Mouse (Mus musculus) heart, adult 18-20 months (tissue): ENCODE measurements around the gene Cct2. TPM values are rescaled to one million over a fixed set of nuclear protein-coding genes. Genes with fewer than 3 reads are reported as not detected.

Experiments
- DNase-seq, 2 experiments: peaks; one replicate each; pipeline ENCODE4 v3.0.0; 2021 to 2022; ENCODE audit warnings: mixed read lengths in 1 of 2
- long read RNA-seq, 2 experiments: library from polyadenylated mRNA; stranded (forward); transcript quantifications; one replicate each; pipeline ENCODE4 v2.0.0; 2021
- total RNA-seq, 2 experiments: library from RNA; stranded (reverse); gene quantifications; 2 replicates each; pipeline ENCODE4 v1.2.3; 2021

Cct2 gene
- total RNA-seq: 100 to 1,000 TPM; 130 to 135 TPM
- long read RNA-seq, experiment 1, transcript Cct2-201 (16 exons, 1,959 nt): major isoform, 57 of 74 reads
- long read RNA-seq, experiment 1, partial matches to known transcripts: 8 of 74 reads
- long read RNA-seq, experiment 1, other reads (novel, unspliced or antisense): 9 of 74 reads
- long read RNA-seq, experiment 2, transcript Cct2-201 (16 exons, 1,959 nt): major isoform, 31 of 41 reads
- long read RNA-seq, experiment 2, partial matches to known transcripts: 7 of 41 reads
- long read RNA-seq, experiment 2, other reads (novel, unspliced or antisense): 3 of 41 reads

DNA sequence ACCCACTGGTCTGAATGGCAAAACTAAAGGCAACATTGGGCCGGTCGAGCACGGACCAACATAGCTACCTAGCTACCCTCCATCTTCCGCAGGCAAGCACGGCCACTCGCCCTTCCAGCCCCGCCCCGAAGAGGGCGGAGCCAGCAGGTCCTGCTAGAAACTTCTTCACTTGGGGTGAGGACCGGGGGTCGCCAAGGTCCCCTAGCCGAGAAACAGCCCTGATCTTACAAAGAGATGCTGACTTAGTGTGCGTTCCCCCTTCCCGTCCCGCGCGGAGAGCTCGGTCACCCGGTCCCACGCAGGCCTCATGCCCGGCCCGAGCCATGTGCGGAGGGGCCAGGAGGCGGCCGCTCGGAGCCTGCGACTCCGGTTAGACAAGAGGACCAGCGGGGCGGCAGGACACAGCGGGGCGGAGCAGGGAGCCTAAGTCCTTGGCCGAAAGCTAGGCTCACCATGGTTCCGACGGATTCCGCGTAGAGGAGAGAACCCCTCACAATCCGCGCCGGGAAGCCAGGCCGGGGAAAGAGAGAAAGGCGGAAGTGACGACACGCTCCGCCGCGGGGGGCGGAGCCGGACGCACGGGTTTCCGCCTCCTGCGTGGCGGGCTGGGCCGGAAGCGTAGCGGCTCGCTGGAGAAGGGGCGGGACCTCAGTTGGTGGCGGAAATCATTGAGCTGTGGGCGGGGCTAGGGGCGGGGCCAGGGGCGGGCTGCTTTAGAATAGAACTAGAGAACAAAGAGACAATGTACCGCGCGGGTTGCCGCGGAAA, at the start of gene Cct2:
Gene Cct2, minus strand, starts transcription at position 561 of the 768 bp plus-strand sequence.
- DNase-seq: peak; percentile 91 to 94

DNA sequence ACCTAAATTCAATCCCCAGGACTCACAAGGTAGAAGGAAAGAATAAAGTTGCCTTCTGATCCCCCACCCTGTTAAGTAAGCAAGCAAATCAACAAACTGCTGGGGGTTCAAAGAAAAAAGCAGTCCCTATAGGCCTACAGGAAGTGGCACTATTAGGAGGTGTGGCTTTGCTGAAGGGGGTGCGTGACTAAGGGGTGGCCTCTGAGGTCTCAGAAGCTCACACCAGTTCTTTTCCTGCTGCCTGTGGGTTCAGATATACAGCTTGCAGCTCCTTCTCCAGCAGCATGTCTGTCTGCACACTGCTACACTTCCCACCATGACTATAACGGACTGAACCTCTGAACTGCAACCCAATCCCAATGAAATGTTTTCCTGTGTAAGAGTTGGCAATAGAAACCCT, 48.9 kb upstream of the Cct2 start:
- DNase-seq: no peak

DNA sequence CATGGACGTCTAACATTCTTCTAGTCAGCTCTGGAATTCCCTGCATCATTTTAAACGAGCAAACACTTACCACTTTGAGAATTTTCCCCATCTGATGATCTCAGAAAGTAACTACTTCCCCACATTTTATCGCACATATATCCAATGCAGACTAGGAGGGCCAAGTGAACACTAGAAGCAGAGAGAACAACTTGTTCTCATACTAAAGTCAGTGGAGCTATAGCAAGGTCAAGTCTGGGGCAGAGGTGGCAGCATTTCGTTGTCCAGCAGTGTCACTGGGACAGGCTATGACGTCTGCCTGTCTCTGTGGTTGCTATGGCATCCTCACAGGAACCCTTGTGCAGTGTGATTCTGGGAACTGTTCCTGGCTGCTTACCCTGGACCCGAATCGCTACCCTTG, 47.8 kb upstream of the Cct2 start:
- DNase-seq: peak in 1 of 2 experiments; percentile 39

DNA sequence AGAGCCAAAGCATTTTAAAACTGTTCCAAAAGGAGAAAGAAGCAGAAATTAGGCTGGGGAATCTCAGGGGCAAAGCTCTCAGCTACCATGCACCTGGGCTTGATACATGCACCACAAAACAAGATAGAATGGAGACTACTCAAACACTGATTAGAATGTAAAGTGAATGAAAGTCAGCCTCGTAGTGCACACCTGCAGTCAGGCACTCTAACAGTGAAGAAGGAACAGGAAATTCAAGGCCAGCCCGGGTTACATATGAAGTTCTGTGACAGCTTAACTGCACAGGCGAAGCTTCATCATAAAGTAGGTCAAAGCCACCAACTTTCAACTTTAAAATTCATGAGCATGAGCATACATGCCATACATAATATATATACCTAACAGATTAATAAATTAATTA, 46.7 kb upstream of the Cct2 start:
- no peak for DNase-seq

DNA sequence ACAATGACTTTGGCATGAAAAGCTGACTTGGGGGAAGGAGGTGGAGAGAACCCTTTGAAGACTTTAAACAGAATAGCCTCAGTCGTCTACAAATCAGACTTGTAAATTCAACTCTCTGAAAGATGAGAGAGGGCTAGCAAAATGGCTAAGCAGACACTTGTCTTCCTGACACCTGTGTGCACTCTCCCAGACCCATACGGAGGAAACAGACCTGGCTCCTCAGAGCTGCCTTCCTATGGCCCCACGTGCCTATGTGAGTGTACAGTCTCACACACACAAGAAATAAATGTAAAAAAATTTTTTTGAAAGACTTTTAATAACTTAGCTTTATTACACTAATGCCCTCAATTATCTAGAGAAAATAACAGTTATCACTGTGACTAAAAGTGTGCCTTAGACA, 43.1 kb upstream of the Cct2 start:
- DNase-seq: no peak

DNA sequence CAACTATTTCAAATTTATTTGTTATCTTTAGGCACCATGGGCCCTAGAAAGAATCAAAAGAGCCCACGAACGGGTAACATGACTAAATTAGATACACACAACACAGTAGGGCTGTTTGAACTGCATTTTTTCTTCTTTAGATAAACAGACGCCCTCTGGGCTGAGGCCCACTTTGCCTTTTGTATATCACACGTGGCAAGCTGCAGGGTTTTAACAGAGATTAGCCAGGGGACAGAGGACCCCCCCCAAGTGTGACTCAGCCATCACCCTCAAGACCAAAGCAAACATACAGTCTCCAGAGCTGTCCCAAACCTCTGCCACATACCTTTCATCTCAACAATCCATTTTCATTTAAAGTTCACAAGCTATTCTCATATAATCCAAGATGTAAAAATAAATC, 42.6 kb upstream of the Cct2 start:
- DNase-seq: no peak

DNA sequence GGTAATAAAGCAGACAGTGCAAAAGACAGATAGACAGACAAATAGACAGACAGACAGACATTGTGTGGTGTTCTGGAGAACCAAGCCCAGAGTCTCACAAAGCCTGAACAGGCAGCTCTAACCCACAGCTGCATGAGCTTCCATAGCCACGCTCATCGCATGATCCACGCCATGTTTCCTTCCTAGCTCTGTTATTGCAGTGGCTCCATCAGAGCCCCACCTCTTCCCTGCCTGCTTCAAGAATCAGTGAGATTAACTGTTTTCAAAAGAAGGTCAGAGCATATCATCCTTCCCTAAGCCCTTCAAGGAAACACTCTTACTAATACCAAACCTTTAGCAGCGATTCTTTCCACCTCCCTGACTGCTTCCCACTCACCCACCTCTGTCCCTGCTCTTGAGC, 41.4 kb upstream of the Cct2 start:
- no peak for DNase-seq

DNA sequence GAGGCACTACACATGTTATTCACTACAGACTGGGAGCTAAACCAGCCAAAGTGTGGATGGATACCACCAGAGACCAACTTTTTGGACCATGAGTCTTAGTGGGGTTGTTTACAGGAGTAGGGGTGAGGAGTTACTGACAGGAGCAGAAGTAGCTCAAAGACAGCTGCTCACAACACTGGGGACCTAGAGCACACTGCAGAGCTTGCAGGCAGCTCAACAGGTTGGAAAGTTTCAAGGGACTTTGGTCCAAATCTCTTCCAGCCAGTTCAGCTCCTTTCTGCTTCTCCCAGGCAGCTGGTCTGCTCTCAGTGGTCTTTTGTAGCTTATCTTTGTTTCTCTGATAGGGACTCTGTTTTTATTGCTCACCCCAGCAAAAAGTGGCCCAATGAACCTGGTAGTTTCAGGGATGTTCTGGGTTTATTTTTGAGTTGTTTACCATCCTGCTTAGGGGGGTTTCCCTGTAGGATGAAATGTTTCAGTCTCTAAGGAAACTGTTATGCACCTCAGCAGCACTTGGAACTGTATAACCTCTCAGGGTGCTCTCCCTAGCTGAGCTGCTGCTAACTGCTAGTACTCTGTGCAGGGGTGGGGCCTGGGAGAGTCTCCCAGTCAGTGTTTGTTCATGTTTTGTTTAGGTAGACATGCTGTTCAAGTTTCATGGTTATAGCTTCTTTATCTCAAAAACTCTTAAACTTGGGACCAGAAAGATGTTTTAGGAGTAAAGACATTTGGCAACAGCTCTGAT, 40.4 kb upstream of the Cct2 start:
- no peak for DNase-seq

DNA sequence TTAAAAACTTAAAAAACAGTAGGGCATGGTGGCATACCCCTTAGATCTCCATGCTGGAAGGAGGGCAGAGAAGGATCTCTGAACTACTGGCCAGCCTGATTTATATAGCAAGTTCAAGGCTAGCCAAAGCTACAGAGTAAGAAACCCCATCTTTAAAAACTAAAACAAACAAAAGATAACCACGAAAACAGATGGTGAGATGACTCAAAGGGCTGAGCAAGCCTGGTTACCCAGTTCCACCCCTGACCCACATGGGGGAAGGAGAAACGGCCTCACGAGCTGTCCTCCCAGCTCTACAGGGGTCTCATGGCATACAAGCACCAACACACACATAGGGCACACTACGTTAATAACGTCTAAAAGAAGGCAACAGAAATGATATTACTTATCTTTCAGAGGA, 36.6 kb upstream of the Cct2 start:
- no peak for DNase-seq

DNA sequence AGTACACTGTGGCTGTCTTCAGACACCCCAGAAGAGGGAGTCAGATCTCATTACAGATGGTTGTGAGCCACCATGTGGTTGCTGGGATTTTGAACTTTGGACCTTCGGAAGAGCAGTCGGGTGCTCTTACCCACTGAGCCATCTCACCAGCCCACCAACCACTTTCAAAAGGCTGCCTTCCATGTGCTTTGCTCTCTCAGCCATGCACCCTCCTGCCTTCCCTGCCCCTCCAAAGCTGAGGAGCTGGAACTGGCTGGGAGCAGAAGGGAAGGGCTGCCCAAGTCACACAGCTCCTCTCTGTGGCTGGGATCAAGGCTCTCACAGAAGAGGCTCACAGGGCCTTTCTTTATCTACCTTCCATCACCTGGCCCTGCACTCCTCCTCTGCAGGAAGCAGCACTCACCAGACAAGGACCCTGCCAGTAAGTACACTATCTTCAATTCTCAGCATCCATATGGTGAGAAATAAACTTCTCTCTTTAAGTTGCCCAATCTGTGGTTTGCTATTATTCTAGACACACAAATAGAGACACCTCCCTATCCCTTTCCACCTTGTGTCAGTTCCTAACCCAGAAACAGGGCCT, 33.6 kb upstream of the Cct2 start:
- DNase-seq: no peak

DNA sequence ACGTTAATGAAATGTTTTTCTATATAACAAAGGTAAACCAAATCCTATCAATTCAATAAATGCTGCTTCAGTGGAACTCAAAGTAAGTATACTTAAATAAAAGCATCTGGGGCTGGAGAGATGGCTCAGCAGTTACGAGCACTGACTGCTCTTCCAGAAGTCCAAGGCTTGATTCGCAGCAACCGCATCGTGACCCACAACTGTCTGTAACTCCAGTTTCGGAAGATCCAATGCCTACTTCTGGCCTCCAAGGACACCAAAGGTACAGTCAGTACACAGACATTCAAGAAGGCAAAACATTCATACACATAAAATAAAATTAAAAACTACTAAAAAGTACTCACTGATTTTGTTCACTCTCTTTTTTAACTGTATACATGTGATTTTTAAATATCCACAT, 32.5 kb upstream of the Cct2 start:
- no peak for DNase-seq

DNA sequence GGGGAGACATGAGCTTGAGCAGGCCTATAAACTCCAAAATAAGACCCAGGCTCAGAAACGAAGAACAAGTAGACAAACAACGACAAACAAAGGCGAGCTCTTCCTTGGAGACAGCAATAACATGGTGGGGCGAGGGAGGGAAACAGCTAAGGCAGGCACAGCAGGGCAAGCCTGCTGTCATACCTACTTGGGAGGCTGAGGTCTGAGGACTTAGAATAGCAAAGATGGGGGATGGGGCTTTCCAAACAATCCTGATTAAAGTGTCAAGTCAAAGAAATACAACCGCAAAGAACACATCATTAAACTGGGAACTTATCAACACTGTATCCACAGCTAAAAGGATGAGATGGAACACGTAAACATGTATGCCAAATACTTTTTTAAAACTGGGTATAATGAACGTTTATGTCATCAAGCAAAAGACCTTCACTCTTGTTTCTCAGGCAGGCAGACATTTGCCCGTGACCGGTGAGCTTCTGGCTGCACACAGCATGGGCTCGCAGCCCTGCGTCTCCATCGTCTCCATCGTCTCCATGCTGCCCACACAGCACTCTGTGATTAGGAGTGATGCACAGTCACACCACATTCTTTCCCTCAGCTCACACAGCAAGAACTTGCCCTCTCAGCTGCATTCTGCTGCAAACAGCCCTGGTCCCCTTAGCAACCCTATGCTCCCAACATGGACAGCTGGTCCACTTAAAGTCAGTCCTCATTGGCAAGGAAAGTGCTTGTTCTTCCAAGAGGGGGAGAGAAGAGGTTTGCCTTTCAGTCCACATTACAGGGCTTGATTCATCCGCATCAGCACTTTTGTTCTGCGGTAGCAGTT, 31.1 kb upstream of the Cct2 start:
- peak; percentile 39 to 45 for DNase-seq

DNA sequence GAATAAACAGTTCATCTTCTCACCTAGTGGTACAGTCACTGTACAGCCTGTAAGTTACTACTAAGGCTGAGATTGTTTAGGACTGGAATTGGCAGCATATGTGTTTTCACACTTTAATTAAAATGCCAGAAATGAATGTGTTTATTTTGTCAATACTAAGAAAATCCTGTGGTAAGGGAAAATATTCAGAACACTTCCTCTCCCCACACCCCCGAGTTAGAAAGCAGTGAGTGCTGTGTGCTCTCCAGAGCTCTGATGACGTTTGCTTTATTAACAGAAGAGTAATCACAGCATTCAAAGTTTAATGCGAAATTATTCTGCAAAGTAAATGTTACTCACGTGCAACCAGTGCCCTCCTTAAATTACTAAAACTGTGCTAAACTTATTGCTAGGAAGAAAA, 26.0 kb upstream of the Cct2 start:
- DNase-seq: no peak

DNA sequence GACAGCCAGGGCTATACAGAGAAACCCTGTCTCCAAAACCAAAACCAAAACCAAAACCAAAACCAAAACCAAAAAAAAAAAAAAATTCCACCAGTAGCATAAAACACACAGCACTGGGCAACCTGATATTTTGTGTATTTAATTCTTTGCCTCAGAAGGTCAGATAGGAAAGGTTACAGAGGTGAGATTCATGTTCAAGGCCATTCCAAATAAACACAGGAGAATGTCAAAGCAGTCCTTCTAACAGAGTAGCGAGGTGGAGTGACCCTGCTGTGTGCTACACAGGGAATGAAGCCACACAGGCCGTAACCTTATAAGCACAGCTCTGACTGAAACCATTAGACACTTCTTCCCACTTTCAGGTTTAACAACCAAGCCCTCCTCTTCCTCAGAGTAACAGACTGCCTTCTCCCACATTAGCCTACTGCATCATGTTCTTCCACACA, 18.3 kb upstream of the Cct2 start:
- DNase-seq: no peak

DNA sequence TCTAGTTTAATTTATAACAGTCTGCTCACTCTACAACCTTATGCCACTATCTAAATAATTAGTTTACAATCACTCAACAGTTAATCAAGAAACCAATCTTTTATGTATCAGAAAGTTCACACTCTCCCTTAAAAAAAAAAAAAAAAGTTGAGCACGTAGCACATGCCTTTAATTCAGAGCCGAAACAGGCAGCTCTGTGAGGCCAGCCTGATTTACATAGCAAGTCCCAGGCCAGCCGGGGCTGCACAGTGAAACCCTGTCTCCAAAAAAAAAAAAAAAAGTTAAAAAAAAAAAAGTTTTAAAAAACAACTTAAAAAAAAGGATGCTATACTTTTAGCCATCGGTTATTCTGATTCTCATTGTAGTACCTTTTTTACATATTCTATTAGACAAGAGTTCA, 17.7 kb upstream of the Cct2 start:
- DNase-seq: no peak

DNA sequence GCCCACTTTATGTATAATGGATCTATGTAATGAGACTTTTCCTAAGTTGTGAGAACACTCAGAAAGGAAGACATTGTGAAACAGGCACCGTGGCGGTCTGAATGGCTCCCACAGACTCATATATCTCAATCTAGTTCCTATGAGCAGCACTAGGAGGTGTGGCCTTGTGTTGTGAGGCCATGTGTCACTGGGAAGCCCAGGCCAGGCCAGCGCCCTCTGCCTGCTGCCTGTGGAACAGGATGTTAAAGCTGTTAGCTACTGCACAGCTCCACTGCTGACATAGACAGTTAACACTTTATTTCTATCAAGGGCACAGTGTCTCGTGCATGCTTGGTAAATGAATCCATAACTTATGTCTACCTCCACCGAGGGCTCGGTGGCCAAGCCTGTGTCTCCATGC, 14.7 kb upstream of the Cct2 start:
- no peak for DNase-seq

DNA sequence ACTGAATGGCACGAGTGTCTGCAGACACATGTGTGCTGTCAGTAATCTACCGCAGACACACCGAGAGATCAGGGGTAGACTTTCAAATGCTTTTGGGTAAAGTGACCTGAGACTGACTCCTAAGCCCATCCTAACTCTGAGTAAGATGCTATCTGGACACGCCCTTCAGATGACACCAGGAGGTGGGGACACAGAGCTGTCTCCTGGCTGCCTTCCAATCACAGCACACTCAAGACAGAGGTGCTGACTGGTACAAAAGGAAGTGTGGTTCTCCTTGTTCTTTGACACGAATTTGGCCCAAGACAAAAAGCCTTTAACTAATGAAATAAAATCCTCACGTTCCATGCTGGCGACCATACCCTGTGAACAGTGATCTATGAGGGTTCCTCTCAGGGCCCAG, 9.6 kb upstream of the Cct2 start:
- DNase-seq: no peak

DNA sequence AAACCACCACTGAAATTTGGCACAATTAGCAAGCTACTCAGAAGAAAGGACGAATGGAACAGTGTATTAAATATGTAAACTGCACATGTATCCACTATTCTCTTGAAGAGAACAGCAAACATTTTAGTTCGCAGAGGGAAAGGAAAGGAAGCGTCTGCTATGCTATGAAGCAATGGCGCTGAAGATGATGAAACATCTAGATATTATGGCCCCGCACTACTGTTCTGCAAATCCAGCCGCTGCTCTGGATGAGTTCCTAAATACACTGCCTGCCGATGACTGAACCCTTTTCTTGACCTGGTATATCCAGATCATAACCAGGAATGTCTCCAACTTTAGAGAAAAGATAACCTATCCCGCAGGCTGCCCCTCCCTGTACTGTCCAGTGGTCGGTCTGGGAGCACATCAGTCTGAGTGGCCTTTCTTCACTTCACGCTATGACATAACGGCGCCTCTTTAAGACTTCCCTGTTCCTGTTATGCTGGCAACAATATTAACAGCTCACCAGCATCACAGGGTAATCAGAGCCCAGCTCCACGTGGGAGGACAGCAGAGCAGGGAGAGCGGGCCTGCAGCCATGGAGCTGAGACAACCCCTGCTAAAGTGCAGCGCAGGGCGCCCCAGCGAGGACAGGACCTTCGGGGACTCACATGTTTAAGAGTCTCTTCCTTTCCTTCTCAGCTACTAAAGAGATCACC, 8.7 kb upstream of the Cct2 start:
- DNase-seq: peak in 1 of 2 experiments; percentile 32

DNA sequence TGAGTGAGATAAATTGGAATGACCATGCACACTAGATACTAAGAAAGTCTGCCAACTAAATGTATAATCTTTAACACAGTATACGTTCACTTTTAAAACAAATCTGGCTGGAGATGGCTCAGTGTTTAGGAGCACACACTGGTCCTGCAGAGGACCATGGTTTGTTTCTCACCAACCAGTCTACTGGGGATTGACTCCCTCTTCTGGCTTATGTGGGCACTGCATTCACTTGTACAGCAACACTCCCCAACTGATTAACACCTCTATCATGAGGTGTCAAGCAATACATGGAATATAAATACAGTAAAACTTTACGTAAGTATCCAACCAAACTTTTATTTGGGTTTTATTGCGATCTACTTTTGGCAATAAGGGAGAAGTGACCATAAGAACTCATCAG, 5.5 kb upstream of the Cct2 start:
- no peak for DNase-seq

DNA sequence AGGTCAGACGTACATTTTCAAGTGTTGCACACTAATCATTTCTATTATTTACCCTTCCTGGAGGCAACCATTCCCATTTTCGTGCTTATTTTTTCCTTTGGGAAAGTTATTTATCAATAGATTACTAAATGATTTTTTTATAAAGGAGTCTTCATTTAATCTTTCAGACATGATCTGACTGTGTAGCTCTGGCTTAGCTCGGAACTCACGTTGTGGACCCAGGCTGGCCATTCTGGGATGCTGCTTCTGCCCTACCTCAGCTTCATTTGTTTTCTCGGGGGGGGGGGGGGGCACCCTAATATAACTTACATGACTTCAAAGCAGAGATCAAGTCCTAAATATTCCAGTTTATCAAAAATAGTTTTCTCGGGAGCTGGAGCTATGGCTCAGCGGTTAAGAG, 462 bp upstream of the Cct2 start:
- no peak for DNase-seq

DNA sequence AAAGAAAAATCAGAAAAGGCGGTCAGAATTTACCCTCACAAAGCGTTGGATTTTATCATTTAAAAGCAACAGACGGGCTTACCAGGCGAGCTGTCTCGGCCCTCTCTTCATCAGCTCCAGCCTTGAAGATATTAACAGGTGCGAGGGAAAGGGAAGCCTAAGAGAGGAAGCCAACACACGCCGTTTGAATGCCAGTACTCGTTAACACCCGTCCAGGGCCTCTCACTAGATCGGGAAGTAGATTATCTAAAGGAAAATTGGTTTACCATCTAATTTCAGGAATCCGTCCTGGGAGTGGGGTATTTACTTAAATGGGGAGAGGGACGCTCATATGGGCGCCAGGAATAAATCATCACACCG, 740 bp downstream of the Cct2 start:
- DNase-seq: no peak
